Mouse (Mus musculus): ENCODE measurements around the gene Sgms2.

- TF ChIP-seq CTCF (IDR thresholded peaks at IDR 0.05; ENCODE audit: control insufficient read depth, insufficient read depth, insufficient read length) (no peak), MAX (IDR thresholded peaks at IDR 0.05) (no peak), USF1 (IDR thresholded peaks at IDR 0.05; ENCODE audit: low read depth) (no peak), MYOG (IDR thresholded peaks at IDR 0.05; ENCODE audit: control insufficient read depth, extremely low read depth, insufficient read length) (no peak), MYOD1 (IDR thresholded peaks at IDR 0.05; ENCODE audit: control insufficient read depth, insufficient read length, low read depth) (no peak), CEBPB (IDR thresholded peaks at IDR 0.05; ENCODE audit: low read depth) (no peak), FOSL1 (IDR thresholded peaks at IDR 0.05; ENCODE audit: insufficient read depth, low read length, poor library complexity, severe bottlenecking) (no peak)
Measured at GRCm38 (mm10) chr3:131307811-131308210, 183.4 kb downstream of the Sgms2 start.
